9 mouse cellular contexts compared by ENCODE assay signal in the genomic region with DNA sequence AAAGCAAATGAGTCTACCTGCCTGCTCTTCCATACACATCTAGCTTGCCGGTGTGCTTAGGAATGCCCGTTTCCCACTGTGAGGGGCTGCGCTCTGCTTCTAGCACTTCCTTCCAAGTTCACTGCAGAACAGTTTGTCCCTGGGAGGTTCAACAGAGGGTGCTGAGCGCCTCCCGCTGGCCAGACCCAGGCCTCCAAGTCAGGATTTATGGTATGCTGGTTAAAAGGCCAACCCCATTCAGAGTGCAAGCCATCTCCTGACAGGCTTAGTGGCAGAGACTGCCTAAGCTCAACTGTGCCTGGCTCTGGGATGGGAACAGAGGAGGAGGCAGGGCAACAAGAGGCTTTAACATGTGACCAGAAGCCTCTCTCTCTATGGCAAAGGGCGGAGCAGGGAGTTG.
DNase-seq lines count a peak whose midpoint lies in the region; ATAC-seq and TF ChIP-seq lines count a peak whose summit lies in the region.
"Had no signal": no experiment of that assay in that cellular context is flagged by ENCODE, and none has a peak within 500 bp of the region (broad histone marks: within the 10 kb centered on the region; RNA-seq: fewer than 3 reads in every experiment).

No protein-coding gene starts in this region.

- peak; percentile 54 for DNase-seq in ovary, adult 18-20 months (ENCODE audit: low spot score)
- DNase-seq in ovary, postnatal 10 days (ENCODE audit: low spot score) = no peak
- DNase-seq in adrenal gland, postnatal 10 days = peak; percentile 81
- peak; percentile 45 for DNase-seq in embryonic facial prominence, embryonic 11.5 days (ENCODE audit: low spot score)
- peak; percentile 60 for DNase-seq in induced T-regulatory cell, adult 2 months (ENCODE audit: low read depth)
- DNase-seq in limb, embryonic 10.5 days (ENCODE audit: low spot score) = peak; percentile 47
- peak in 1 of 2 experiments; percentile 42 for DNase-seq in spleen, adult 2 months (ENCODE audit: low read depth in 1 of 2, low spot score in 2 of 2)

- no peak for ATAC-seq in embryonic facial prominence, embryonic 11.5 days (replicated peaks; ENCODE audit: insufficient number of reproducible peaks, low FRiP score, low TSS enrichment, low read depth)
- ATAC-seq in megakaryocyte progenitor cell, adult 5-6 weeks (replicated peaks; ENCODE audit: poor library complexity) = no peak

- no peaks in the 10 kb centered on the region for H3K27me3 ChIP-seq in embryonic facial prominence, embryonic 11.5 days (ENCODE audit: control insufficient read depth, insufficient read depth, low read length)
- H3K27me3 ChIP-seq in limb, embryonic 10.5 days (ENCODE audit: low read depth, poor library complexity, severe bottlenecking) = no peaks in the 10 kb centered on the region
- no peaks in the 10 kb centered on the region for H3K27me3 ChIP-seq in spleen, adult 2 months (ENCODE audit: control insufficient read depth, insufficient read depth, low read length)

- H3K27ac ChIP-seq in embryonic facial prominence, embryonic 11.5 days (replicated peaks; ENCODE audit: low read depth, low read length) = no peak overlapping the region
- H3K27ac ChIP-seq in limb, embryonic 10.5 days = no peak overlapping the region
- no peak overlapping the region for H3K27ac ChIP-seq in spleen, adult 2 months (ENCODE audit: insufficient read depth, low read length)
- H3K27ac ChIP-seq: macrophage had no signal

- 38% methylated on average over 6 of the region's 6 CpGs for WGBS in embryonic facial prominence, embryonic 11.5 days
- 25% methylated on average over 6 of the region's 6 CpGs for WGBS in limb, embryonic 10.5 days
- WGBS in spleen, adult 2 months = 87% methylated on average over 6 of the region's 6 CpGs

- H3K4me2 ChIP-seq in embryonic facial prominence, embryonic 11.5 days (ENCODE audit: low read depth, low read length) = no peak overlapping the region

- no peak overlapping the region for H3K9ac ChIP-seq in embryonic facial prominence, embryonic 11.5 days (replicated peaks; ENCODE audit: low read length)

- H3K4me1 ChIP-seq in embryonic facial prominence, embryonic 11.5 days (ENCODE audit: control insufficient read depth, insufficient read depth, low read length) = no peaks in the 10 kb centered on the region
- H3K4me1 ChIP-seq in limb, embryonic 10.5 days = peaks cover 10% of the 10 kb centered on the region
- H3K4me1 ChIP-seq in spleen, adult 2 months (ENCODE audit: control insufficient read depth, insufficient read depth, insufficient read length) = no peaks in the 10 kb centered on the region

- no peaks in the 10 kb centered on the region for H3K36me3 ChIP-seq in embryonic facial prominence, embryonic 11.5 days (replicated peaks; ENCODE audit: control insufficient read depth, insufficient read depth, low read depth, low read length)
- no peaks in the 10 kb centered on the region for H3K36me3 ChIP-seq in limb, embryonic 10.5 days
- peaks cover 3% of the 10 kb centered on the region; the same call in 1 of the 2 replicates for H3K36me3 ChIP-seq in spleen, adult 2 months (ENCODE audit: control insufficient read depth, insufficient read depth, low read length)

- H3K9me3 ChIP-seq in embryonic facial prominence, embryonic 11.5 days (replicated peaks; ENCODE audit: control insufficient read depth, low read length) = no peaks in the 10 kb centered on the region
- no peaks in the 10 kb centered on the region for H3K9me3 ChIP-seq in limb, embryonic 10.5 days (replicated peaks)

- H3K4me3 ChIP-seq in embryonic facial prominence, embryonic 11.5 days (ENCODE audit: low read depth, low read length) = no peak overlapping the region
- no peak overlapping the region for H3K4me3 ChIP-seq in limb, embryonic 10.5 days
- H3K4me3 ChIP-seq in spleen, adult 2 months (ENCODE audit: extremely low read depth, insufficient read depth, insufficient read length) = no peak overlapping the region

- TF ChIP-seq CTCF in spleen, adult 2 months (IDR thresholded peaks at IDR 0.05; ENCODE audit: extremely low read depth, insufficient read depth, insufficient read length, insufficient replicate concordance) = peak; percentile 48; the same call in 1 of the 2 replicates

- no peak for TF ChIP-seq POLR2A in spleen, adult 2 months (IDR thresholded peaks at IDR 0.05; ENCODE audit: low read depth, low read length)
